Mouse (Mus musculus) kidney, postnatal 0 days (tissue): ENCODE measurements around the gene Mettl25. TPM values are rescaled to one million over a fixed set of nuclear protein-coding genes. Genes with fewer than 3 reads are reported as not detected.
A peak's percentile ranks its signal among the peaks of the same experiment; 100 is the strongest.

Source experiments
- ATAC-seq: fragments of 200-750 bp; cut with Nextera tagmentation; replicated peaks from 2 replicates; pipeline ENCODE4 v1.8.0; 2017; ENCODE audit warnings: low read depth, moderate number of reproducible peaks, moderate TSS enrichment, moderate library complexity; ENCODE audit not compliant: low FRiP score
- DNase-seq: peaks from one replicate; pipeline ENCODE4 v3.0.0-alpha.2; 2016; ENCODE audit warnings: low spot score
- H3K27ac ChIP-seq: fragments of 300-500 bp; sonication (generic); 2 replicates; pipeline ENCODE4 v1.5.1; 2014; ENCODE audit warnings: mild to moderate bottlenecking
- H3K27me3 ChIP-seq: fragments of 300-500 bp; sonication (generic); 2 replicates; pipeline ENCODE4 v1.6.1; 2014; ENCODE audit warnings: low read length, mixed read lengths; ENCODE audit not compliant: insufficient read depth
- H3K36me3 ChIP-seq: fragments of 300-500 bp; sonication (generic); 2 replicates; pipeline ENCODE4 v1.6.1; 2014; ENCODE audit warnings: low read length, mixed read lengths; ENCODE audit not compliant: insufficient read depth
- H3K4me1 ChIP-seq: fragments of 300-500 bp; sonication (generic); replicated peaks from 2 replicates; pipeline ENCODE4 v1.6.1; 2014; ENCODE audit warnings: antibody characterized with exemption, low read length, mixed read lengths; ENCODE audit not compliant: insufficient read depth
- H3K4me2 ChIP-seq: fragments of 300-500 bp; sonication (generic); 2 replicates; pipeline ENCODE4 v1.6.1; 2014; ENCODE audit warnings: mild to moderate bottlenecking, low read length, moderate library complexity, mixed read lengths
- H3K4me3 ChIP-seq: fragments of 300-500 bp; sonication (generic); replicated peaks from 2 replicates; pipeline ENCODE4 v1.5.1; 2014; ENCODE audit warnings: low read depth, low read length
- H3K9ac ChIP-seq: fragments of 300-500 bp; sonication (generic); 2 replicates; pipeline ENCODE4 v1.6.1; 2014; ENCODE audit warnings: low read depth, low read length
- H3K9me3 ChIP-seq: fragments of 300-500 bp; sonication (generic); replicated peaks from 2 replicates; pipeline ENCODE4 v1.6.1; 2016; ENCODE audit warnings: low read length, inconsistent platforms, mixed read lengths
- CTCF ChIP-seq: IDR thresholded peaks from 2 replicates; pipeline ENCODE4 v1.5.1; 2016; ENCODE audit warnings: antibody characterized with exemption, low read depth, mild to moderate bottlenecking, moderate library complexity
- WGBS: fragments of 180-500 bp; shearing (Covaris S2); extraction: QIAGEN DNeasy Blood & Tissue Kit; methylation state at CpG from one replicate; pipeline ENCODE4 v1.1.7; 2014; 5-methylcytosine and 5-hydroxymethylcytosine counted together
- polyA plus RNA-seq: library from polyadenylated mRNA; unstranded; fragments of >200 nt; fragmentation: Nextera tagmentation; extraction: Ambion mirVana; gene quantifications from 2 replicates; pipeline ENCODE4 v1.2.1, GENCODE M21; 2015

Mettl25 gene
- polyA plus RNA-seq, 1 experiment from 2014 or later: 13.5 TPM

GRCm38 (mm10) chr10:105788744-105789486 is 52.3 kb downstream of the Mettl25 start:
- H3K9ac ChIP-seq: no peak overlapping the region
- H3K27ac ChIP-seq: no peak overlapping the region
- WGBS: 81% methylated on average over 17 of the region's 17 CpGs
- no peaks in the 10 kb centered on the region for H3K36me3 ChIP-seq
- ATAC-seq (no peak), DNase-seq (no peak)
- no peak overlapping the region for H3K4me3 ChIP-seq
- no peaks in the 10 kb centered on the region for H3K4me1 ChIP-seq
- no peaks in the 10 kb centered on the region for H3K27me3 ChIP-seq
- no peaks in the 10 kb centered on the region for H3K9me3 ChIP-seq
- H3K4me2 ChIP-seq: no peak overlapping the region
- TF ChIP-seq CTCF: no peak

- WGBS: 81% methylated on average over 8 of the region's 8 CpGs
- no peak overlapping the region for H3K27ac ChIP-seq
- H3K4me2 ChIP-seq: no peak overlapping the region
- H3K9ac ChIP-seq: no peak overlapping the region
- no peaks in the 10 kb centered on the region for H3K36me3 ChIP-seq
- H3K9me3 ChIP-seq: no peaks in the 10 kb centered on the region
- TF ChIP-seq CTCF: no peak
- ATAC-seq (no peak), DNase-seq (no peak)
- no peaks in the 10 kb centered on the region for H3K4me1 ChIP-seq
- H3K4me3 ChIP-seq: no peak overlapping the region
- no peaks in the 10 kb centered on the region for H3K27me3 ChIP-seq
These were observed 57.4 kb downstream of the Mettl25 start for GRCm38 (mm10) chr10:105783766-105784165.

GRCm38 (mm10) chr10:105774382-105774781 is 66.8 kb downstream of the Mettl25 start:
- no peak overlapping the region for H3K4me3 ChIP-seq
- H3K4me1 ChIP-seq: no peaks in the 10 kb centered on the region
- no peaks in the 10 kb centered on the region for H3K9me3 ChIP-seq
- H3K9ac ChIP-seq: no peak overlapping the region
- DNase-seq: peak; percentile 84
- no peak overlapping the region for H3K27ac ChIP-seq
- 9% methylated on average over 6 of the region's 6 CpGs for WGBS
- no peak overlapping the region for H3K4me2 ChIP-seq
- no peaks in the 10 kb centered on the region for H3K36me3 ChIP-seq
- peak; percentile 86 for TF ChIP-seq CTCF
- peak; percentile 81 for ATAC-seq
- H3K27me3 ChIP-seq: no peaks in the 10 kb centered on the region

GRCm38 (mm10) chr10:105772821-105773302 is 68.3 kb downstream of the Mettl25 start:
- H3K9ac ChIP-seq: no peak overlapping the region
- no peaks in the 10 kb centered on the region for H3K9me3 ChIP-seq
- no peaks in the 10 kb centered on the region for H3K4me1 ChIP-seq
- no peak overlapping the region for H3K27ac ChIP-seq
- no peak overlapping the region for H3K4me2 ChIP-seq
- H3K27me3 ChIP-seq: no peaks in the 10 kb centered on the region
- 91% methylated on average over 9 of the region's 9 CpGs for WGBS
- ATAC-seq (0 out of 2 replicates have a peak, but pooled peaks have one; percentile 44), DNase-seq (no peak)
- TF ChIP-seq CTCF: no peak
- H3K36me3 ChIP-seq: no peaks in the 10 kb centered on the region
- no peak overlapping the region for H3K4me3 ChIP-seq

- DNase-seq: no peak
- no peak for ATAC-seq
These were observed 77.2 kb downstream of the Mettl25 start for GRCm38 (mm10) chr10:105763959-105764358.

GRCm38 (mm10) chr10:105760460-105760859 is 80.7 kb downstream of the Mettl25 start:
- no peaks in the 10 kb centered on the region for H3K9me3 ChIP-seq
- no peaks in the 10 kb centered on the region for H3K36me3 ChIP-seq
- H3K27me3 ChIP-seq: no peaks in the 10 kb centered on the region
- no peak for TF ChIP-seq CTCF
- DNase-seq: no peak
- no peak overlapping the region for H3K27ac ChIP-seq
- no peak overlapping the region for H3K4me2 ChIP-seq
- H3K4me3 ChIP-seq: no peak overlapping the region
- 49% methylated on average over 2 of the region's 2 CpGs for WGBS
- H3K9ac ChIP-seq: no peak overlapping the region
- no peaks in the 10 kb centered on the region for H3K4me1 ChIP-seq
- ATAC-seq: no peak

More at GRCm38 (mm10) chr10:105763959-105764358, 77.2 kb downstream of the Mettl25 start:
- Histone ChIP-seq H3K36me3 (no peaks in the 10 kb centered on the region), H3K9ac (no peak overlapping the region), H3K4me3 (no peak overlapping the region), H3K9me3 (no peaks in the 10 kb centered on the region), H3K4me1 (no peaks in the 10 kb centered on the region), H3K4me2 (no peak overlapping the region), H3K27ac (no peak overlapping the region), H3K27me3 (no peaks in the 10 kb centered on the region)
- WGBS: 87% methylated on average over 2 of the region's 2 CpGs
- TF ChIP-seq CTCF: no peak
